Mouse (Mus musculus): ENCODE results near the gene Mboat7. TPM values are rescaled to one million over a fixed set of nuclear protein-coding genes. Genes with fewer than 3 reads are reported as not detected.
"Not testable (repeated sequence)": the region's sequence is repeated elsewhere in the genome, so short reads cannot be mapped to it uniquely, and the experiment has no call there.

Mboat7 gene
- polyA plus RNA-seq, 1 experiment, result 57.0 TPM

DNA sequence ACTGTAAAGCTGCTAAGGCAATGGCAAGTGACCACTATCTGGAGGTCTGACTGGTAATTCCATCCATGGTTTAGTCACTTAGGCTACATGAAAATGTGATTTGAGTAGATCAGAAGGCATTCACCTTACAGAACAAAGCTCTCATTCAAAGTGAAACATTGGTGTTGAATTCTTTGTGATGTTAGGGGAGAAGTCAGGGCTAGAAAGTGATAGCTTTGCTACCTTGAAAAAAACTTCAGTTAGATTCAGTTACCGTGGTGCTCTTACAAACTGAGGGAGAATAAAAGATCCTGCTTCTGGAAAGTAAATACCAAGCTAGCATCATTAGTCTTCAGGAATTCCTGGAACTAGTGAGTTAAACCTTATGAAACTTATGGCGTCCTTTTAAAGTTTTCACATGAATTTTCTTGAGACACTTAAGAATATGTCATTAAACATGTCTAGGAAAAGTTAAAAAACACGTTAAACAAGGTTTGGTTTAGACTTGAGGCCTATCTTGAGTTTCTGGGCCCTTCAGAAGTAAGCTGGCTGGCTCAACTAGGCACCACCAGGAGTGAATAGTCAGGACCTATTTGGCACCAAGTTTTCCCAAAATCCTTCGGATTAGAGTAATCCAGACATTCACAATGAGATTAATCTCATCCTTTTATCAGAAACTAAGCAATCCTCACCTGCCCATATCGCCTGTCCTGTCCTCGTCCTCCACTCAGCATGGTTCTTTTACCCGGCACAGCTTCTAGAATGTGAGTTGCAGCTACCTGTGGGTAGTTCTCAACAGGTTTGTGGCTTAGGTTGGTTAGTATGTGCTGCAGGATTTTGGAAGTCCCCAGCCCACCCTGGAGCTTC lies 14.5 kb upstream of the Mboat7 start:
- 74% methylated on average over 7 of the region's 7 CpGs for WGBS
- no peak for DNase-seq (ENCODE audit: low read depth in 1 of 2, low spot score in 2 of 2)
- Histone ChIP-seq H3K4me1 (ENCODE audit: control insufficient read depth, insufficient read depth, insufficient read length) (peaks cover 7% of the 10 kb centered on the region; the same call in 1 of the 2 replicates), H3K36me3 (ENCODE audit: control insufficient read depth, insufficient read depth, low read length) (peaks cover 18% of the 10 kb centered on the region), H3K27ac (ENCODE audit: insufficient read depth, low read length) (no peak overlapping the region), H3K4me3 (ENCODE audit: extremely low read depth, insufficient read depth, insufficient read length) (no peak overlapping the region), H3K27me3 (ENCODE audit: control insufficient read depth, insufficient read depth, low read length) (no peaks in the 10 kb centered on the region)
- no peak for TF ChIP-seq POLR2A (IDR thresholded peaks at IDR 0.05; ENCODE audit: low read depth, low read length)
- no peak for TF ChIP-seq CTCF (IDR thresholded peaks at IDR 0.05; ENCODE audit: extremely low read depth, insufficient read depth, insufficient read length, insufficient replicate concordance)

GRCm38 (mm10) chr7:3707027-3707426 lies 13.7 kb upstream of the Mboat7 start:
- DNase-seq (ENCODE audit: low read depth in 1 of 2, low spot score in 2 of 2), result peak in 1 of 2 experiments; percentile 63
- Histone ChIP-seq H3K36me3 (ENCODE audit: control insufficient read depth, insufficient read depth, low read length) (peaks cover 18% of the 10 kb centered on the region), H3K27me3 (ENCODE audit: control insufficient read depth, insufficient read depth, low read length) (no peaks in the 10 kb centered on the region), H3K4me3 (ENCODE audit: extremely low read depth, insufficient read depth, insufficient read length) (no peak overlapping the region), H3K27ac (ENCODE audit: insufficient read depth, low read length) (peak overlapping the region; percentile 63; the same call in 1 of the 2 replicates), H3K4me1 (ENCODE audit: control insufficient read depth, insufficient read depth, insufficient read length) (peaks cover 7% of the 10 kb centered on the region; the same call in 1 of the 2 replicates)
- 9% methylated on average over 4 of the region's 4 CpGs for WGBS
- TF ChIP-seq CTCF (IDR thresholded peaks at IDR 0.05; ENCODE audit: extremely low read depth, insufficient read depth, insufficient read length, insufficient replicate concordance) (no peak), POLR2A (IDR thresholded peaks at IDR 0.05; ENCODE audit: low read depth, low read length) (no peak)

DNA sequence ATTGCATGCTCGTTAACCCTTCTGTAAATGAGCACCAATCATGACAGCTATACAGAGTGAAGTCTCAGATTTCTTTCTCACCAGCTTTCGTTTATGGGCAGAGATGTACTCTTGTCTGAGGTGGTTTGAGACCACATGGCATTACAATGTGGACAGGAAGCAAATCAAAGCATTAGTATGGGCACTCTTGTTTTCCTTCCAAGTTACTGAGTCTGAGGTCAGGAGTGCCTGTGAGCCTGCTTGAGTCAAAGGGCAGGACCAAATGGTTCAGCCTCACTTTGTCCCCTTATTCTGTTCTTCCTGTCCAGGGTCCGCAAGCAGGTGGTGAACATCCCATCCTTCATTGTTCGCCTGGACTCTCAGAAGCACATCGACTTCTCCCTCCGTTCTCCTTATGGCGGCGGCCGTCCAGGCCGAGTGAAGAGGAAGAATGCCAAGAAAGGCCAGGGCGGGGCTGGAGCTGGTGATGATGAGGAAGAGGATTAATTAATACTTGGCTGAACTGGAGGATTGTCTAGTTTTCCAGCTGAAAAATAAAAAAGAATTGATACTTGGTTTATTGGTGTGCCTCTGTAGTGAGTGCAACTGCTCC lies 13.1 kb upstream of the Mboat7 start:
- Histone ChIP-seq H3K27ac (ENCODE audit: insufficient read depth, low read length) (peak overlapping the region; percentile 63), H3K36me3 (ENCODE audit: control insufficient read depth, insufficient read depth, low read length) (peaks cover 18% of the 10 kb centered on the region), H3K4me1 (ENCODE audit: control insufficient read depth, insufficient read depth, insufficient read length) (peaks cover 7% of the 10 kb centered on the region; the same call in 1 of the 2 replicates), H3K4me3 (ENCODE audit: extremely low read depth, insufficient read depth, insufficient read length) (no peak overlapping the region), H3K27me3 (ENCODE audit: control insufficient read depth, insufficient read depth, low read length) (no peaks in the 10 kb centered on the region)
- 52% methylated on average over 11 of the region's 11 CpGs for WGBS
- TF ChIP-seq CTCF (IDR thresholded peaks at IDR 0.05; ENCODE audit: extremely low read depth, insufficient read depth, insufficient read length, insufficient replicate concordance), result no peak
- TF ChIP-seq POLR2A (IDR thresholded peaks at IDR 0.05; ENCODE audit: low read depth, low read length), result no peak
- DNase-seq (ENCODE audit: low read depth in 1 of 2, low spot score in 2 of 2), result no peak

DNA sequence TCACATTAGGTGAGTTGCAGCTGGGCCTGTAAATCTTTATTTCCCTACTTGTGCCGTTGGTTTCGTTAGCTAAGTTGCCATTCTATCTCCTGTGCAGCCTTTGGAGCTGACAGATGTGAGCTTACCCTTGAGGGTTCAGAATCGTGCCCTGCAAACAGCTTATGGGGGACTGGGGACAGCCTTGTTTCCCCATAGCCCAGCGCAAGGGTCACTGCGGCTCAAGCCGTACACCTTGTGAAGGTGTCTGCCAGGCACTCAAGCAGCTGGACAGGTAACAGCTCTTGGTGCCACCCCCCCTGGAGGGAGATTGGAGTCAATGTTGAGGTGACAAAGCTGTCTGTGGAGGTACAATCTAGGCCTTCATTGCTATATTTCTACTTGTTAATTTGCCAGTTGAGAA lies 12.6 kb upstream of the Mboat7 start:
- Histone ChIP-seq H3K27ac (ENCODE audit: insufficient read depth, low read length) (peak overlapping the region; percentile 63), H3K27me3 (ENCODE audit: control insufficient read depth, insufficient read depth, low read length) (no peaks in the 10 kb centered on the region), H3K36me3 (ENCODE audit: control insufficient read depth, insufficient read depth, low read length) (peaks cover 18% of the 10 kb centered on the region), H3K4me1 (ENCODE audit: control insufficient read depth, insufficient read depth, insufficient read length) (peaks cover 7% of the 10 kb centered on the region; the same call in 1 of the 2 replicates), H3K4me3 (ENCODE audit: extremely low read depth, insufficient read depth, insufficient read length) (0 out of 2 replicates have a peak overlapping the region, but pooled peaks have one; percentile 9)
- 29% methylated on average over 6 of the region's 6 CpGs for WGBS
- no peak for TF ChIP-seq CTCF (IDR thresholded peaks at IDR 0.05; ENCODE audit: extremely low read depth, insufficient read depth, insufficient read length, insufficient replicate concordance)
- no peak for TF ChIP-seq POLR2A (IDR thresholded peaks at IDR 0.05; ENCODE audit: low read depth, low read length)
- no peak for DNase-seq (ENCODE audit: low read depth in 1 of 2, low spot score in 2 of 2)

- not testable (repeated sequence) for H3K27ac ChIP-seq (ENCODE audit: insufficient read depth, low read length); H3K4me1 ChIP-seq (ENCODE audit: control insufficient read depth, insufficient read depth, insufficient read length); DNase-seq (ENCODE audit: low read depth in 1 of 2, low spot score in 2 of 2); H3K27me3 ChIP-seq (ENCODE audit: control insufficient read depth, insufficient read depth, low read length)
- WGBS, result 13% methylated on average over 7 of the region's 7 CpGs
- H3K36me3 ChIP-seq (ENCODE audit: control insufficient read depth, insufficient read depth, low read length), result peaks cover 18% of the 10 kb centered on the region
- H3K4me3 ChIP-seq (ENCODE audit: extremely low read depth, insufficient read depth, insufficient read length), result peak overlapping the region; percentile 41; the same call in 1 of the 2 replicates
These were observed 12.1 kb upstream of the Mboat7 start for GRCm38 (mm10) chr7:3705461-3705860.

GRCm38 (mm10) chr7:3704475-3704874 lies 11.2 kb upstream of the Mboat7 start:
- under 1% methylated on average over 20 of the region's 20 CpGs for WGBS
- no peak for DNase-seq (ENCODE audit: low read depth in 1 of 2, low spot score in 2 of 2)
- TF ChIP-seq CTCF (IDR thresholded peaks at IDR 0.05; ENCODE audit: extremely low read depth, insufficient read depth, insufficient read length, insufficient replicate concordance) (no peak), POLR2A (IDR thresholded peaks at IDR 0.05; ENCODE audit: low read depth, low read length) (no peak)
- peak overlapping the region; percentile 78 for H3K4me3 ChIP-seq (ENCODE audit: extremely low read depth, insufficient read depth, insufficient read length)
- peaks cover 6% of the 10 kb centered on the region; the same call in 1 of the 2 replicates for H3K4me1 ChIP-seq (ENCODE audit: control insufficient read depth, insufficient read depth, insufficient read length)
- peak overlapping the region; percentile 91 for H3K27ac ChIP-seq (ENCODE audit: insufficient read depth, low read length)
- H3K27me3 ChIP-seq (ENCODE audit: control insufficient read depth, insufficient read depth, low read length), result no peaks in the 10 kb centered on the region
- H3K36me3 ChIP-seq (ENCODE audit: control insufficient read depth, insufficient read depth, low read length), result peaks cover 19% of the 10 kb centered on the region

Measured in spleen, adult 2 months (tissue).